Mouse (Mus musculus) stomach, embryonic 16.5 days (tissue): ENCODE measurements around the gene Dst. TPM values are rescaled to one million over a fixed set of nuclear protein-coding genes. Genes with fewer than 3 reads are reported as not detected.

Experiments
- ATAC-seq: fragments of 200-750 bp; cut with Nextera tagmentation; 2 replicates; pipeline ENCODE4 v1.8.0; 2017; ENCODE audit warnings: moderate number of reproducible peaks, moderate TSS enrichment; ENCODE audit not compliant: insufficient read depth, low FRiP score
- H3K27ac ChIP-seq: fragments of 300-500 bp; sonication (generic); 2 replicates; pipeline ENCODE4 v1.5.1; 2014; ENCODE audit warnings: low read length
- H3K27me3 ChIP-seq: fragments of 300-500 bp; sonication (generic); 2 replicates; pipeline ENCODE4 v1.6.1; 2014; ENCODE audit warnings: low read length, control low read depth, mixed read lengths; ENCODE audit not compliant: control insufficient read depth, insufficient read depth
- H3K36me3 ChIP-seq: fragments of 300-500 bp; sonication (generic); 2 replicates; pipeline ENCODE4 v1.6.1; 2014; ENCODE audit warnings: low read length; ENCODE audit not compliant: control insufficient read depth, insufficient read depth
- H3K4me1 ChIP-seq: fragments of 300-500 bp; sonication (generic); 2 replicates; pipeline ENCODE4 v1.6.1; 2014; ENCODE audit warnings: low read length, control low read depth, mixed read lengths; ENCODE audit not compliant: control insufficient read depth, insufficient read depth
- H3K4me2 ChIP-seq: fragments of 300-500 bp; sonication (generic); 2 replicates; pipeline ENCODE4 v1.6.1; 2014; ENCODE audit warnings: low read depth, low read length, mixed read lengths
- H3K4me3 ChIP-seq: fragments of 300-500 bp; sonication (generic); replicated peaks from 2 replicates; pipeline ENCODE4 v1.5.1; 2014; ENCODE audit warnings: mild to moderate bottlenecking, low read length
- H3K9ac ChIP-seq: fragments of 300-500 bp; sonication (generic); 2 replicates; pipeline ENCODE4 v1.6.1; 2014; ENCODE audit warnings: low read length
- H3K9me3 ChIP-seq: fragments of 300-500 bp; sonication (generic); replicated peaks from 2 replicates; pipeline ENCODE4 v1.6.1; 2016; ENCODE audit warnings: low read length, control low read depth; ENCODE audit not compliant: control insufficient read depth
- WGBS: fragments of 180-500 bp; shearing (Covaris S2); extraction: QIAGEN DNeasy Blood & Tissue Kit; methylation state at CpG from one replicate; pipeline ENCODE4 v1.1.7; 2014; 5-methylcytosine and 5-hydroxymethylcytosine counted together
- polyA plus RNA-seq: library from polyadenylated mRNA; unstranded; fragments of >200 nt; fragmentation: Nextera tagmentation; extraction: Ambion mirVana; gene quantifications from 2 replicates; pipeline ENCODE4 v1.2.1, GENCODE M21; 2015

Dst gene
- polyA plus RNA-seq, 1 experiment from 2014 or later = 27.8 TPM

- Histone ChIP-seq H3K4me1 (peaks cover 15% of the 10 kb centered on the region), H3K4me3 (no peak overlapping the region), H3K27ac (no peak overlapping the region), H3K4me2 (no peak overlapping the region), H3K9ac (no peak overlapping the region), H3K9me3 (no peaks in the 10 kb centered on the region; the same call in 1 of the 2 replicates), H3K36me3 (no peaks in the 10 kb centered on the region), H3K27me3 (no peaks in the 10 kb centered on the region)
- 54% methylated on average over 8 of the region's 8 CpGs for WGBS
- ATAC-seq = no peak
Measured at GRCm38 (mm10) chr1:34107076-34107475, 199.1 kb downstream of the Dst start.

GRCm38 (mm10) chr1:34109599-34110210 lies 201.7 kb downstream of the Dst start:
- no peak overlapping the region for H3K9ac ChIP-seq
- H3K36me3 ChIP-seq = no peaks in the 10 kb centered on the region
- H3K27ac ChIP-seq = no peak overlapping the region
- peaks cover 6% of the 10 kb centered on the region for H3K4me1 ChIP-seq
- H3K9me3 ChIP-seq = no peaks in the 10 kb centered on the region
- ATAC-seq = no peak
- no peak overlapping the region for H3K4me3 ChIP-seq
- 47% methylated on average over 6 of the region's 6 CpGs for WGBS
- no peaks in the 10 kb centered on the region for H3K27me3 ChIP-seq
- H3K4me2 ChIP-seq = no peak overlapping the region

GRCm38 (mm10) chr1:34110862-34111261 lies 202.8 kb downstream of the Dst start:
- peaks cover 6% of the 10 kb centered on the region for H3K4me1 ChIP-seq
- WGBS = 59% methylated on average over 2 of the region's 2 CpGs
- no peaks in the 10 kb centered on the region for H3K9me3 ChIP-seq

GRCm38 (mm10) chr1:34111954-34112353 lies 203.9 kb downstream of the Dst start:
- Histone ChIP-seq H3K4me3 (no peak overlapping the region), H3K9ac (no peak overlapping the region), H3K9me3 (no peaks in the 10 kb centered on the region), H3K4me1 (peaks cover 6% of the 10 kb centered on the region), H3K4me2 (no peak overlapping the region), H3K36me3 (no peaks in the 10 kb centered on the region), H3K27ac (no peak overlapping the region), H3K27me3 (no peaks in the 10 kb centered on the region)
- WGBS = 94% methylated on average over 2 of the region's 2 CpGs
- ATAC-seq = no peak

More at GRCm38 (mm10) chr1:34110862-34111261, 202.8 kb downstream of the Dst start:
- Histone ChIP-seq H3K27me3 (no peaks in the 10 kb centered on the region), H3K27ac (no peak overlapping the region), H3K4me3 (no peak overlapping the region), H3K9ac (no peak overlapping the region), H3K4me2 (no peak overlapping the region), H3K36me3 (no peaks in the 10 kb centered on the region)
- no peak for ATAC-seq

- WGBS = 60% methylated on average over 11 of the region's 11 CpGs
- Histone ChIP-seq H3K4me3 (no peak overlapping the region), H3K27ac (no peak overlapping the region), H3K9ac (peak overlapping the region; percentile 5; the same call in 1 of the 2 replicates), H3K4me1 (peaks cover 17% of the 10 kb centered on the region; the same call in 1 of the 2 replicates), H3K9me3 (no peaks in the 10 kb centered on the region), H3K4me2 (no peak overlapping the region), H3K36me3 (no peaks in the 10 kb centered on the region), H3K27me3 (no peaks in the 10 kb centered on the region)
- ATAC-seq = no peak
Measured at GRCm38 (mm10) chr1:34116444-34116843, 208.4 kb downstream of the Dst start.

GRCm38 (mm10) chr1:34117056-34117455 lies 209.0 kb downstream of the Dst start:
- Histone ChIP-seq H3K36me3 (no peaks in the 10 kb centered on the region), H3K27me3 (no peaks in the 10 kb centered on the region), H3K9ac (no peak overlapping the region), H3K27ac (no peak overlapping the region), H3K4me3 (no peak overlapping the region), H3K4me1 (peaks cover 22% of the 10 kb centered on the region), H3K4me2 (no peak overlapping the region), H3K9me3 (no peaks in the 10 kb centered on the region)
- 82% methylated on average over 9 of the region's 9 CpGs for WGBS
- no peak for ATAC-seq

DNA sequence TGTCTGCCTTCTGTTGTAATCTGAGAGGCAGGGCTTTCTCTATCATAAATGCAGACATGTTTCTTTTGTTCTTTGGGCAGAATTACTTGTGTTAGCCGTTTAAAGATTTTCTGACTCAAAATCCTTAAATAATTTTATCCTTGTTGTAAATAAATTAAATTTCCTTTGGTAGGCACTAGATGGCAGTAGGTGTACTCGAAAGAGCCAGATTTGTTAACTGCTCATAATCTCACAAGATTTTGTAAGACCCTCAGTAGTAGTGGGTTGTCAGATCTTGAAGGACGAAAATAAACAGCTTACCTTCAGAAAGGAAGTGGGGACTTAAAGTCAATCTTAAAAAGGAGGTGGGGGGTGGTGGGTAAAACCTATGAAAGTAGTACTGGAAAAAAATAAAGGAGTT lies 209.7 kb downstream of the Dst start:
- no peak for ATAC-seq
- no peaks in the 10 kb centered on the region for H3K27me3 ChIP-seq
- H3K9me3 ChIP-seq = no peaks in the 10 kb centered on the region
- no peak overlapping the region for H3K27ac ChIP-seq
- no peak overlapping the region for H3K9ac ChIP-seq
- no peaks in the 10 kb centered on the region for H3K36me3 ChIP-seq
- 20% methylated on average over 3 of the region's 3 CpGs for WGBS
- no peak overlapping the region for H3K4me2 ChIP-seq
- H3K4me1 ChIP-seq = peaks cover 26% of the 10 kb centered on the region
- no peak overlapping the region for H3K4me3 ChIP-seq

DNA sequence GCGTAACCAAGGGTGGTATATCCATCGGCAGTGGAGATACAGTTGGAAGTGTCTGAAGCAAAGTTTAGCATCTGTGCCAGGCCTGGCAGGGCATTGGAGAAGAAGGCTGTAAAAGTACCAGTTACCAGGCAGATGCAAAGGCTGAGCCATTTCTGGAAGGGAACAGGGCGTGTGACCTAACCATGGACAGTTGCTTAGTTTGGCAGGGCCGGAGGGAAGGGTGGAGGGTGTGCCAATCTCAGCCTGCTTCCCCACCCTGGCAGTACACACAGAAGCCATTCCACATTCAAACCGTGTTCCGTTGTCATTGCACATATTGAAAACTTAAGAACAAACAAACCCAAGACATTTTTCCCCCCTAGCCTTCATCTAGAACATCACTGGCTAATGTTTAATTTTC lies 212.0 kb downstream of the Dst start:
- Histone ChIP-seq H3K9ac (no peak overlapping the region), H3K27ac (peak overlapping the region; percentile 91; the same call in 1 of the 2 replicates), H3K4me1 (peaks cover 26% of the 10 kb centered on the region), H3K9me3 (no peaks in the 10 kb centered on the region), H3K27me3 (no peaks in the 10 kb centered on the region), H3K36me3 (no peaks in the 10 kb centered on the region), H3K4me3 (no peak overlapping the region), H3K4me2 (peak overlapping the region; percentile 69)
- WGBS = 63% methylated on average over 6 of the region's 6 CpGs
- ATAC-seq = no peak

DNA sequence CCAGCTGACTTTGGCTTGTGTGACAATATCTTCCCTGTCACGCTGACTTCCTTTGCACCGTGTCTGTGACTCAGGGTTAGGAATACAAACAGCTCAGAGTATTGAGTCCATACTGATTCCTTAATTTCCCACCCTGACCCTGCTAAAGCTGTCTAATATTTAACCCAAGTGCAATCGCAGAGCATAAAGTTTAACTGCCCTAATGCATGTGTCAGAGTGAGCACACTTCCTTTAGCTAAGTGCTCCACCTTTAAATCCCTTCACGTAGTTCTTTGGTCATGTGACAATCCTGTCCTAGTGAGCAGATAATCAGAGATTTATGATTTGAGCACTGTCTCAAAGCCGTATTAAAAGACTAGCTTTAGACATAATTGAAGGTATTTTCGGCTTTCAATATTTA lies 212.6 kb downstream of the Dst start:
- Histone ChIP-seq H3K36me3 (no peaks in the 10 kb centered on the region), H3K9me3 (no peaks in the 10 kb centered on the region), H3K9ac (peak overlapping the region; percentile 68; the same call in 1 of the 2 replicates), H3K4me3 (peak overlapping the region; percentile 48), H3K4me2 (peak overlapping the region; percentile 69), H3K4me1 (peaks cover 26% of the 10 kb centered on the region), H3K27ac (peak overlapping the region; percentile 91), H3K27me3 (no peaks in the 10 kb centered on the region)
- ATAC-seq = peak; percentile 86
- WGBS = 19% methylated on average over 6 of the region's 6 CpGs
